ENCODE assay signal across 26 mouse cellular contexts in the genomic region with DNA sequence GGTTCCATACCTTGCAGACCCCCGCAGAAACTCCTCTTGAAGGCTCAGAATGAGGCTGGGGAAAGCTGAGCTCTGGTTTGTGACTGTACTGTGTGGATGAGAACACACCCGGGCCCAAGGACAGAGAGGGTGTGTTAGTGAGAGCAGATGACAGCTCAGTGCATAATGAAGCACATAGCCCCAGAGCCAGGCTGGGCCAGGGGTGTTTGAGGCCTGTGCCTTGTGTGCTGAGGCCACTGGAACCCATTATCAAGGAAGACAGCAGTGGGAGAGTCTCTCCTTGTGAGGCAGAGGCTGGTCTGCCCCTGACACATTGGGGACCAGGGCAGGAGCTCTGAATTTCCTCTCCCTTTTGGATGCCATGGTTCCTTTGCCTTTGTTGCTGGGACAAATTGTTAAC.
"Had no signal": no experiment of that assay in that cellular context is flagged by ENCODE, and none has a peak within 500 bp of the region (broad histone marks: within the 10 kb centered on the region; RNA-seq: fewer than 3 reads in every experiment).

No protein-coding gene starts in this region.

- H3K9ac ChIP-seq: limb, embryonic 12.5 days; limb, embryonic 13.5 days; limb, embryonic 15.5 days; liver, embryonic 12.5 days; liver, embryonic 13.5 days; liver, embryonic 14.5 days; liver, embryonic 15.5 days; liver, postnatal 0 days; lung, embryonic 14.5 days; lung, embryonic 15.5 days; midbrain, embryonic 12.5 days; midbrain, embryonic 13.5 days; midbrain, embryonic 15.5 days; neural tube, embryonic 12.5 days had no signal

- H3K36me3 ChIP-seq: limb, embryonic 10.5 days; limb, embryonic 12.5 days; limb, embryonic 13.5 days; limb, embryonic 15.5 days; liver, embryonic 12.5 days; liver, embryonic 13.5 days; liver, embryonic 15.5 days; lung, embryonic 15.5 days; midbrain, embryonic 10.5 days; midbrain, embryonic 12.5 days; midbrain, embryonic 13.5 days; midbrain, embryonic 15.5 days; neural tube, embryonic 12.5 days had no signal

- DNase-seq: left cerebral cortex, postnatal 4 days; liver; liver, embryonic 13.5 days; liver, postnatal 0 days; lung, adult 2 months; lung, embryonic 14.5 days; lung, postnatal 10 days; lung, postnatal 14 days; lung, postnatal 4 days; midbrain, embryonic 14.5 days had no signal

- H3K27me3 ChIP-seq: limb, embryonic 12.5 days; limb, embryonic 15.5 days; liver, embryonic 13.5 days; liver, embryonic 15.5 days; lung, embryonic 15.5 days; midbrain, embryonic 12.5 days; midbrain, embryonic 13.5 days; midbrain, embryonic 15.5 days; neural tube, embryonic 12.5 days had no signal

- H3K27ac ChIP-seq: limb, embryonic 10.5 days; limb, embryonic 12.5 days; limb, embryonic 13.5 days; limb, embryonic 15.5 days; liver, embryonic 12.5 days; liver, embryonic 13.5 days; liver, embryonic 14.5 days; liver, embryonic 15.5 days; lung, embryonic 15.5 days; macrophage; midbrain, embryonic 10.5 days; midbrain, embryonic 12.5 days; midbrain, embryonic 13.5 days; midbrain, embryonic 15.5 days; neural tube, embryonic 12.5 days had no signal

- H3K9me3 ChIP-seq: limb, embryonic 10.5 days; limb, embryonic 12.5 days; limb, embryonic 13.5 days; limb, embryonic 15.5 days; liver, embryonic 12.5 days; liver, embryonic 13.5 days; liver, embryonic 15.5 days; lung, embryonic 15.5 days; megakaryocyte, embryonic 14.5 days; midbrain, embryonic 10.5 days; midbrain, embryonic 12.5 days; midbrain, embryonic 13.5 days; midbrain, embryonic 15.5 days; neural tube, embryonic 12.5 days had no signal

- H3K4me1 ChIP-seq: limb, embryonic 10.5 days; liver, embryonic 13.5 days; liver, embryonic 15.5 days; megakaryocyte, embryonic 14.5 days; neural tube, embryonic 12.5 days had no signal

- H3K4me3 ChIP-seq: limb, embryonic 10.5 days; limb, embryonic 12.5 days; limb, embryonic 13.5 days; limb, embryonic 15.5 days; liver, embryonic 12.5 days; liver, embryonic 13.5 days; liver, embryonic 15.5 days; lung, embryonic 15.5 days; megakaryocyte, embryonic 14.5 days; midbrain, embryonic 10.5 days; midbrain, embryonic 12.5 days; midbrain, embryonic 13.5 days; midbrain, embryonic 15.5 days; myocyte; neural tube, embryonic 12.5 days had no signal
